Mouse (Mus musculus) testis, adult 2 months (tissue): ENCODE results near the gene Proca1.

Experiments used
- CTCF ChIP-seq: fragments of 200-500 bp; IDR thresholded peaks from 2 replicates; pipeline ENCODE4 v1.5.1; 2012; ENCODE audit warnings: low read depth, mild to moderate bottlenecking, inconsistent platforms, low read length, moderate library complexity; ENCODE audit not compliant: control insufficient read depth, insufficient read depth, insufficient replicate concordance
- POLR2A ChIP-seq: fragments of 200-500 bp; IDR thresholded peaks from 2 replicates; pipeline ENCODE4 v1.6.1; 2012; ENCODE audit warnings: low read depth, mild to moderate bottlenecking, inconsistent platforms, low read length, moderate library complexity; ENCODE audit not compliant: control insufficient read depth

DNA sequence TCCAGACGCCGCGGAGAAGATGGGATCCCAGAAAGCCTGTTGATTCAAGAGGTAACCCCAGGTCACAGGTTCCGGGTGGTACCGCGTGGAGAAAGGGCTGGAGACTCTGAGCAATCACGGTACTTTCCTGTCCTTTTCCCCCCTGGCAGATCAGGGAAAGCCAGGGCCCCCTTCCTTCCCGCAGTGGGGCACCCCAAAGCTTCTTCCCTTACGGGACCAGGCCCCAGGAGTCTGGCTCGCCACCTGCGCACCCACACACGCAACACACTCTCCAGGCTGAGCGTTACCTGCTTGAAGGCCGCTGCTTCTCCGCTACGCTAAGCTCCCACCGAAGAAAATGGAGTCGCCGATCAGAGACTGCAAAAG lies 52.1 kb downstream of the Proca1 start:
- TF ChIP-seq CTCF (no peak), POLR2A (no peak)
